In the genomic region with DNA sequence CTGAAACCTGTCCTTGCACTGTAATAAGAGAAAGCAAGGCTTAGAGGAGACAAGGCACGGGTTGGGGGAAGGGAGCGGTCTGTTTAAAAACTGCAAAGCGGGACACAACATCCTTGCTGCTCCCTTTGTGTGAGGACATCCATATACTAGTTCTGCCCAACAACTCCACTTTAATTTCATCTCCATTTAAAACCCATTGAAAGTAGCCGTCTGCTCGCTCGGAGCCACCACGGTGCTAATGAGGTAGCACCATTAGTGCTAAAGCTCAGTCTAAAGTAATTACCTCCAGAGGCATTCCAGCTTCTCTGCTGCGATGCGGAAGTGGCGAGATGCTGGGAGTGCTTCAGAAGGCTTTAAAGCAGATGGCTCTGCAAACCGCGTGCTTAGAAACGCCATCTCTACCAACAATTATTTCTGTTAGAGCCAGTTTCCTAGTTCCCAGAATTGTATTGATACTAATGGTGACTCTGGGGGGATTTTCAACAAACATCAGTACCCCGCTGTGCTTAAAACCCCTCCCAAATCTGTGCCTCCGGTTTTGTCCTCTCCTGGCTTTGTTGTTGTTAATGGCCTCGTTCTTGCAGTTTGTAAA, we compare ENCODE assay signal across 8 mouse cellular contexts.
DNase-seq lines count a peak whose midpoint lies in the region; ATAC-seq lines count a peak whose summit lies in the region.

No protein-coding gene starts in this region.

- no peak for DNase-seq in heart, adult 8-10 months (ENCODE audit: low spot score)
- DNase-seq in ZHBTc4 (ENCODE audit: low read depth, low spot score) (peak; percentile 84), adipocyte (ENCODE audit: low spot score) (no peak)
- DNase-seq in hindbrain, embryonic 11.5 days (ENCODE audit: low spot score) = peak; percentile 51
- DNase-seq in liver, embryonic 13.5 days = no peak
- no peak for DNase-seq in cerebellum, adult 9-10 months

- H3K36me3 ChIP-seq in heart, embryonic 16.5 days (ENCODE audit: control insufficient read depth, insufficient read depth) = no peaks in the 10 kb centered on the region
- H3K36me3 ChIP-seq in hindbrain, embryonic 11.5 days (ENCODE audit: control insufficient read depth, insufficient read depth, low read length) = no peaks in the 10 kb centered on the region
- H3K36me3 ChIP-seq in liver, embryonic 13.5 days = no peaks in the 10 kb centered on the region

- H3K27me3 ChIP-seq in heart, embryonic 16.5 days (ENCODE audit: control insufficient read depth, insufficient read depth, low read length) = no peaks in the 10 kb centered on the region
- H3K27me3 ChIP-seq in hindbrain, embryonic 11.5 days (ENCODE audit: control insufficient read depth, insufficient read depth, low read length) = no peaks in the 10 kb centered on the region
- H3K27me3 ChIP-seq in liver, embryonic 13.5 days = no peaks in the 10 kb centered on the region

- 8% methylated on average over 16 of the region's 16 CpGs for WGBS in heart, embryonic 16.5 days
- WGBS in hindbrain, embryonic 11.5 days = 10% methylated on average over 16 of the region's 16 CpGs
- WGBS in liver, embryonic 13.5 days (ENCODE audit: insufficient replicate concordance) = 20% methylated on average over 16 of the region's 16 CpGs

- H3K4me2 ChIP-seq in heart, embryonic 16.5 days (ENCODE audit: low read depth, low read length) = peak overlapping the region; percentile 65
- H3K4me2 ChIP-seq in hindbrain, embryonic 11.5 days (replicated peaks; ENCODE audit: low read depth, low read length) = peak overlapping the region; percentile 34
- H3K4me2 ChIP-seq in liver, embryonic 13.5 days = peak overlapping the region; percentile 12

- no peaks in the 10 kb centered on the region for H3K9me3 ChIP-seq in heart, embryonic 16.5 days (replicated peaks; ENCODE audit: control insufficient read depth, low read length)
- no peaks in the 10 kb centered on the region for H3K9me3 ChIP-seq in hindbrain, embryonic 11.5 days (ENCODE audit: control insufficient read depth, low read length)
- H3K9me3 ChIP-seq in liver, embryonic 13.5 days (replicated peaks) = no peaks in the 10 kb centered on the region

- peak overlapping the region; percentile 39 for H3K4me3 ChIP-seq in heart, embryonic 16.5 days (ENCODE audit: low read length)
- no peak overlapping the region for H3K4me3 ChIP-seq in hindbrain, embryonic 11.5 days (ENCODE audit: low read depth, low read length)
- H3K4me3 ChIP-seq in liver, embryonic 13.5 days (replicated peaks) = 0 out of 2 replicates have a peak overlapping the region, but pooled peaks have one; percentile 3

- no peak for ATAC-seq in heart, embryonic 16.5 days (replicated peaks; ENCODE audit: extremely low read depth, insufficient read depth, low FRiP score)
- peak; percentile 71 for ATAC-seq in hindbrain, embryonic 11.5 days (ENCODE audit: low FRiP score)
- ATAC-seq in liver, embryonic 13.5 days (ENCODE audit: low read depth) = no peak
- ATAC-seq in megakaryocyte, adult 5-6 weeks (ENCODE audit: poor library complexity, severe bottlenecking) = no peak

- peaks cover 9% of the 10 kb centered on the region for H3K4me1 ChIP-seq in heart, embryonic 16.5 days (ENCODE audit: control insufficient read depth, insufficient read depth, low read length)
- H3K4me1 ChIP-seq in hindbrain, embryonic 11.5 days (replicated peaks; ENCODE audit: control insufficient read depth, insufficient read depth, low read length) = no peaks in the 10 kb centered on the region
- peaks cover 39% of the 10 kb centered on the region for H3K4me1 ChIP-seq in liver, embryonic 13.5 days (replicated peaks)

- peak overlapping the region; percentile 47 for H3K9ac ChIP-seq in heart, embryonic 16.5 days (ENCODE audit: low read length)
- 0 out of 2 replicates have a peak overlapping the region, but pooled peaks have one; percentile 37 for H3K9ac ChIP-seq in hindbrain, embryonic 11.5 days (ENCODE audit: low read depth, low read length)
- no peak overlapping the region for H3K9ac ChIP-seq in liver, embryonic 13.5 days

- no peak overlapping the region for H3K27ac ChIP-seq in heart, embryonic 16.5 days (ENCODE audit: low read length)
- no peak overlapping the region for H3K27ac ChIP-seq in hindbrain, embryonic 11.5 days (ENCODE audit: low read depth, low read length)
- no peak overlapping the region for H3K27ac ChIP-seq in liver, embryonic 13.5 days

Comparison
In these comparisons a context has a peak if more than half of its experiments do, and no peak if none do; other contexts are left out.
1. H3K4me2 ChIP-seq: peak in every context shown above with its lines; median percentile 65 in heart, embryonic 16.5 days; 34 in hindbrain, embryonic 11.5 days; 12 in liver, embryonic 13.5 days.
2. DNase-seq: peak in ZHBTc4 (single experiment) and hindbrain, embryonic 11.5 days (single experiment); none in heart, adult 8-10 months (single experiment), liver, embryonic 13.5 days (single experiment), adipocyte (single experiment) and cerebellum, adult 9-10 months (single experiment).